Mouse (Mus musculus) spleen, adult 10 weeks (tissue): ENCODE data around the gene Mdk. TPM values are rescaled to one million over a fixed set of nuclear protein-coding genes. Genes with fewer than 3 reads are reported as not detected.

Source experiments
- polyA plus RNA-seq: library from polyadenylated mRNA; stranded (reverse); fragments of 350-450 nt; fragmentation: Illumina TruSeq; extraction: RNeasy Lipid Tissue Mini Kit (QIAGEN cat#74804); gene quantifications from one replicate; pipeline ENCODE4 v1.2.3, GENCODE M21; 2015; ENCODE audit warnings: low replicate concordance; ENCODE audit not compliant: insufficient read depth

Gene Mdk
- 3.0 TPM for polyA plus RNA-seq

DNA sequence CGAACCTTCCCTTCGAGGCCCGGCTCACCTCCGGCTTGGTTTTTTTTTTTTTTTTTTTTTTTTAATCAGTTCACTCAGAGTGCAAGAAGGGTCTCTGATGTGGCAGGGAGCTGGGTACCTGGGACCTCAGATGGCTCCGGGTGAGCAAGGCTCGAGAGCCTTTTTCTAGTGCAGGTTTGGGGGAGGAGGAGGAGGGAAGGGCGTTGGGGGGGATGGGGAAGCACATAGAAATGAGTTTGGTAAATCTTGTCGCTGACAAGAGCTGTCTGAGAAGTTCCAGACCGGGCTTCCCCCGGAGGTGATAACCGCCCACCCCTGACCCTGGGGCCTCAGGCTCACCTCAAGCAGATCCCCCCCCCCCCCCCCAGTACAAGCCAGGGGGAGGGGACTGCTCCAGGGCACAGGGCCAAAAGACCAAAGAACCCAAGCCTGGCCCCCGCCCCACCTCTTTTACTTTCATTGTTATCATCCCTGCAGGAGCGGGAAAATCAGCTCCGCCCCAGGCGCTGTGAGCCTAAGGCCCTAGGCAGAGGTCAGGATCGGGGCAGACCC, at the start of gene Mdk:
Gene Mdk (minus strand): TSS at position 138 of the 552 bp plus-strand sequence.

DNA sequence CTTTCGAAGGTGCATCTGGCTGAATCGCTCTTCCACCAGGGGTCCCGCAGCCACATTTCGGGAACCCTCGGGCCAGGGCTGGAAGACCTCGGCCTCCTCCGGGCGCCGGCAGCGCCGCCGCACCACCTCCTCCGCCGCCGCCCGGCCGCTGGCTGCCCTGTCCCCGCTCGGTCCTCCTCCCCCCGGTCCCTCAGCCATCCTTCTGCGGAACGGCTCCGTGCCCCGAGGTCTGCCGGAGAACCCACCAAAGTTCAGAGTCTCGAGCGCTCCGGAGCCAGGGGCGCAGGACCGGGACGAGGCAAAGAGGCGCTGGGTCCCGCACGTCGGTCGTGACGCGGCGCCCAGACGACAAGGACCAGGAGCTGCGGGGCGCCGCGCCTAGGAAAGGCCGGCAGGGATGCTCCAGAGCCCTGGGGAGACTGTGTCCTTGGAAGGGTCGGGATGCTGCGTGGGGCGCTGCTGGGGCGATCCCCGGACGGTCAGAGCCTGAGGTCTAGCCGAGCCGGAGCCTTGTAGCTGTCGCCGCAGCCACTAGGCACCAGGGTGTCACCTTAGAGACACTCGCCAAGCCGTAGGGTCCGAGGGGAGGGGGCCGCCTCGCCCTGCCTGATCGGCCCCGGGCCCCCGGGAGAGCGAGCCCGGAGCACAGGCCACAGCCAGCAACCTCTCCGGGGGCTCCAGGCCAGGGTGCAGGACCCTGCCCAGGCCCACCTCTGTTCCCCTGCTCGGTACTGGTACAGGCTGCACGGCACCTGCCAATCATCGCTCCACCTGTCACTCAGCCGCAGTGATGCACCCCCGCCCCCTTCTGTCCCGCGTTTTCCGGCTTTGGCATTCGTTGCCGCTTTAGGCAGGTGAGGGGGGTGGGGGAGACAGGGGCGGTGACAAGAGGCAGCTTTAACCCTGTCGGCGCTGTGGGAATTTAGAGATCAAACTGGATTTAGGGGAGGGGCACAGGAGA, 43.8 kb upstream of the Mdk start, which contains the start of gene Dgkz:
Gene Dgkz (minus strand): TSS at position 284 of the 961 bp plus-strand sequence.

DNA sequence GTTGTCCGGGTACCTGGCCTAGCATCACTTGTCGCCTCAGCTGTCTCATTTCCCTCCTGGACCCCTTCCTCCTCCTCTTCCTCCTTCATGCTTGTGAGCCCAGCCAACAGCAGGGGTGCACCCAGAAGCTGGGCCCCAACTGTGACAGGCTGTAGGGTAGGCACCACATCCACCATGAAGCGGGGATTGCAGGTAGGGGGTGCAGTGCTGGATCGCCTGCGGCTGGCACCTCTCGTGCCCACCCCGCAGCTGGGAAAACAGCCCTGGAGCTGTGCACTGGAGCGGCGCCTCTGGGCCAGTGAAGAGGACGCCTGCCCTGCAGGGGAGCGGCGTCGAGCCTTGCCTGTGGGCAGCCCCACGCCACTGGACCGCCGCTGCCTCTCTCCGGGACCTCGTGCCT, 13.4 kb upstream of the Mdk start, which contains the start of gene Gm9821:
Gene Gm9821 (plus strand): TSS at position 221 of the 400 bp plus-strand sequence.

DNA sequence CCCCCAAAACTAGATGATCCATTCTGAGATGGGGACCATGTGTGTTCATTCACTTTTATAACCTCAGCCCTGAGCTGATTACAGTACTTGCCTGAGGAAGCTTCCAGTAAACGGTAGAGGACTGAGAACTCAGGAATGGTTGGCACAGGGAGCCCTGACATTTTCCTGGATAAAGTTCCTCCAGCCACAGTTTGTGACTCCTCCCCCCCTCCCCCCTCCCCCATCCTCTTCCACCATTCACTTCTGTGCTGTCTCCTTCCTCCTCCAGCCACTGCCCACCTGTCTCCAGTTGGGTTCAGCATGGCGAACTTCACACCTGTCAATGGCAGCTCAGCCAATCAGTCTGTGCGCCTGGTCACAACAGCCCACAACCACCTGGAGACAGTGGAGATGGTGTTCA, 5.1 kb downstream of the Mdk start, which contains the start of gene Chrm4:
Gene Chrm4 (plus strand): TSS at position 301 of the 400 bp plus-strand sequence.

Other genes with a start within 250 kb of the Mdk start
- 26.4 TPM for gene Atg13, start 221.7 kb downstream of the Mdk start, polyA plus RNA-seq
- 14.8 TPM for gene Harbi1, start 221.4 kb downstream of the Mdk start, polyA plus RNA-seq
- 22.7 TPM for gene Ambra1, start 202.2 kb downstream of the Mdk start, polyA plus RNA-seq
- gene Chrm4, start 5.0 kb downstream of the Mdk start, polyA plus RNA-seq, result not detected
- not detected for gene Gm9821, start 13.4 kb upstream of the Mdk start, polyA plus RNA-seq
- gene Dgkz, start 43.6 kb upstream of the Mdk start, polyA plus RNA-seq, result 106 TPM
- gene Creb3l1, start 92.2 kb upstream of the Mdk start, polyA plus RNA-seq, result 2.8 TPM
- gene Phf21a, start 160.8 kb upstream of the Mdk start, polyA plus RNA-seq, result 93.3 TPM